Mouse (Mus musculus) liver, embryonic 16.5 days (tissue): ENCODE data around the gene Olfr1496. TPM values are rescaled to one million over a fixed set of nuclear protein-coding genes. Genes with fewer than 3 reads are reported as not detected.

Experiments used
- ATAC-seq: fragments of 200-750 bp; cut with Nextera tagmentation; 2 replicates; pipeline ENCODE4 v1.8.0; 2017; ENCODE audit warnings: low read depth, mild to moderate bottlenecking, moderate number of reproducible peaks, moderate library complexity
- H3K27ac ChIP-seq: fragments of 300-500 bp; sonication (generic); 2 replicates; pipeline ENCODE4 v1.5.1; 2014; ENCODE audit warnings: mild to moderate bottlenecking, low read length
- H3K27me3 ChIP-seq: fragments of 300-500 bp; sonication (generic); 2 replicates; pipeline ENCODE4 v1.6.1; 2014; ENCODE audit warnings: low read depth, low read length, mixed read lengths; ENCODE audit not compliant: control insufficient read depth, insufficient read depth
- H3K36me3 ChIP-seq: fragments of 300-500 bp; sonication (generic); 2 replicates; pipeline ENCODE4 v1.6.1; 2014; ENCODE audit warnings: mild to moderate bottlenecking; ENCODE audit not compliant: control insufficient read depth, insufficient read depth
- H3K4me1 ChIP-seq: fragments of 300-500 bp; sonication (generic); 2 replicates; pipeline ENCODE4 v1.6.1; 2014; ENCODE audit warnings: low read depth, low read length, mixed read lengths; ENCODE audit not compliant: control insufficient read depth
- H3K4me2 ChIP-seq: fragments of 300-500 bp; sonication (generic); 2 replicates; pipeline ENCODE4 v1.6.1; 2014; ENCODE audit warnings: low read depth, low read length, mixed read lengths
- H3K4me3 ChIP-seq: fragments of 300-500 bp; sonication (generic); 2 replicates; pipeline ENCODE4 v1.5.1; 2014; ENCODE audit warnings: low read depth, mild to moderate bottlenecking, low read length
- H3K9ac ChIP-seq: fragments of 300-500 bp; sonication (generic); 2 replicates; pipeline ENCODE4 v1.6.1; 2014; ENCODE audit warnings: low read depth, low read length
- H3K9me3 ChIP-seq: fragments of 300-500 bp; sonication (generic); replicated peaks from 2 replicates; pipeline ENCODE4 v1.6.1; 2016; ENCODE audit warnings: low read length; ENCODE audit not compliant: control insufficient read depth
- WGBS: fragments of 180-500 bp; shearing (Covaris S2); extraction: QIAGEN DNeasy Blood & Tissue Kit; methylation state at CpG from one replicate; pipeline ENCODE4 v1.1.7; 2014; ENCODE audit not compliant: insufficient replicate concordance; 5-methylcytosine and 5-hydroxymethylcytosine counted together
- polyA plus RNA-seq: library from polyadenylated mRNA; unstranded; fragments of >200 nt; fragmentation: Nextera tagmentation; extraction: Ambion mirVana; gene quantifications from 2 replicates; pipeline ENCODE4 v1.2.1, GENCODE M21; 2015

Olfr1496 gene
- polyA plus RNA-seq, 1 experiment from 2014 or later, result not detected

DNA sequence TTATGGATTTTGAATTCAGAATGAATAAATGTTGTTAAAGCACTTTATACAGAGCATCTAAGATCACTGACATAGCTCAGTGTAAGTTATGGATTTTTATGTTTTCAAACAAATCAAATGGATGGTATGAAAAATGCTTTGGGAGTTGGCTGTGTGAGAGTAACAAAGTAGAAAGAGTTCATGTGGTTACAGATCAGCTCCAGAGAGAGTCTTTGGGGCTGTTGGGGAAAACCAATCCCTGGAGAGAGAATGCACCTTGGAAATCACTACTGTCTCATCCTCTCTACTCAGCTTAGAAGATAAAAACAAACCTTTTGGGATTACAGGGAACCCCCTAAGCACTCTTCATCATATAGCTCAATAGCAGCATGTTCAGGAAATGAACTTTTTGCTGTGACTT is 41.7 kb downstream of the Olfr1496 start, which contains the start of gene Olfr1499:
Olfr1499 (minus strand) TSS at position 101 of the 400 bp plus-strand sequence.
- no peak for ATAC-seq
- Histone ChIP-seq H3K36me3 (no peaks in the 10 kb centered on the region), H3K27ac (no peak within 1 kb of the TSS)

DNA sequence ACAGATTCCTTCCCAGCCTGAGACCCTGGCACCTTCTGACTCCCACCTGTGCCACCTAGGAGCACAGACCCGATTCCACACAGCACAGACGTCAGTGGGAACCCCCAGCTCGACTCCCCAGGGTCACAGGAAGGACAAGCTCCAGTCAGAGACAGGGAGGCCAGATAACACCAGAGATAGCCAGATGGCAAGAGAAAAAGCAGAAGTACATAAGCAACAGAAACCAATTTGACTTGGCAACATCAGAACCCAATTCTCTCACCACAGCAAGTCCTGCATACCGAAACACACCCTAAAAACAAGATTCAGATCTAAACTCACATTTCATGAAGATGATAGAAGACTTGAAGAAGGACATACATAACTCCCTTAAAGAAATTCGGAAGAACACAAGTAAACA is 43.2 kb downstream of the Olfr1496 start:
- Histone ChIP-seq H3K27me3 (no peaks in the 10 kb centered on the region), H3K4me1 (no peaks in the 10 kb centered on the region), H3K4me2 (no peak overlapping the region), H3K27ac (no peak overlapping the region), H3K9ac (no peak overlapping the region), H3K9me3 (no peaks in the 10 kb centered on the region), H3K36me3 (no peaks in the 10 kb centered on the region), H3K4me3 (no peak overlapping the region)
- 21% methylated on average over 5 of the region's 5 CpGs for WGBS
- no peak for ATAC-seq

More for the DNA sequence above, 41.7 kb downstream of the Olfr1496 start, which contains the start of gene Olfr1499:
- H3K4me3 ChIP-seq, result no peak within 1 kb of the TSS
- H3K4me2 ChIP-seq, result no peak within 1 kb of the TSS
- H3K27me3 ChIP-seq, result no peaks in the 10 kb centered on the region
- no peaks in the 10 kb centered on the region for H3K9me3 ChIP-seq
- no peak within 1 kb of the TSS for H3K9ac ChIP-seq
- H3K4me1 ChIP-seq, result no peaks in the 10 kb centered on the region

- ATAC-seq, result no peak
- Histone ChIP-seq H3K9me3 (no peaks in the 10 kb centered on the region), H3K4me2 (no peak overlapping the region), H3K4me3 (no peak overlapping the region), H3K27ac (no peak overlapping the region), H3K9ac (no peak overlapping the region), H3K36me3 (no peaks in the 10 kb centered on the region), H3K27me3 (no peaks in the 10 kb centered on the region), H3K4me1 (no peaks in the 10 kb centered on the region)
- WGBS, result 45% methylated on average over 3 of the region's 3 CpGs
Measured at GRCm38 (mm10) chr19:13828447-13828846, 50.8 kb downstream of the Olfr1496 start.

DNA sequence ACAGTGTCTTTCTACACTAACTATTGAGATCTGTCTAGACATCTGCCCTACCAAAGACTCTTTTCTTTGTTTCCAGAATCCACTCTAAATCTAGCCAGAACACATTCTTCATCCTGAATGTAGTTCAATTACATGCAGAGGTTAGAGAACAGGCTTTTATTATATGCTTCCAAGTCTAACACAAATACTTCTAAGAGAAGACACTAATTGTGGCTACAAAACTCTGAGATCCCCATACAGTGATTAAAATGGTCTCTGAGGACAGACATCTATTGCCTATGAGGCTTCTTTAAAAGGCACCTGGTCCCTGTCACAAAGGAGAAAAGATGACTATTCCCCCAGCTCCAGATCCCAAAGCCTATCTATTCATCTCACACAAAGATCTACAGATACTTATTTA is 52.7 kb downstream of the Olfr1496 start, which contains the start of gene Olfr1500:
Olfr1500 (minus strand) TSS at position 101 of the 400 bp plus-strand sequence.
- no peak for ATAC-seq
- no peaks in the 10 kb centered on the region for H3K36me3 ChIP-seq
- no peak within 1 kb of the TSS for H3K9ac ChIP-seq

More for the DNA sequence above, 52.7 kb downstream of the Olfr1496 start, which contains the start of gene Olfr1500:
- Histone ChIP-seq H3K27me3 (no peaks in the 10 kb centered on the region), H3K4me3 (no peak within 1 kb of the TSS), H3K4me1 (no peaks in the 10 kb centered on the region), H3K4me2 (no peak within 1 kb of the TSS), H3K9me3 (no peaks in the 10 kb centered on the region), H3K27ac (no peak within 1 kb of the TSS)

Other genes with a start within 250 kb of the Olfr1496 start
- gene Olfr1480, start 250.0 kb upstream of the Olfr1496 start, polyA plus RNA-seq, result not detected in 2 replicates
- gene Olfr1484, start 194.4 kb upstream of the Olfr1496 start, polyA plus RNA-seq, result not detected in 2 replicates
- not detected in 2 replicates for gene Olfr1487, start 160.5 kb upstream of the Olfr1496 start, polyA plus RNA-seq
- not detected in 2 replicates for gene Olfr1489, start 146.3 kb upstream of the Olfr1496 start, polyA plus RNA-seq
- not detected in 2 replicates for gene Olfr1490, start 126.8 kb upstream of the Olfr1496 start, polyA plus RNA-seq
- gene Olfr1491, start 80.6 kb upstream of the Olfr1496 start, polyA plus RNA-seq, result not detected in 2 replicates
- gene Olfr1493-ps1, start 54.6 kb upstream of the Olfr1496 start, polyA plus RNA-seq, result not detected in 2 replicates
- gene Olfr1494, start 38.1 kb upstream of the Olfr1496 start, polyA plus RNA-seq, result not detected in 2 replicates
- gene Olfr1495, start 13.3 kb upstream of the Olfr1496 start, polyA plus RNA-seq, result not detected in 2 replicates
- gene Olfr1497, start 20.3 kb downstream of the Olfr1496 start, polyA plus RNA-seq, result not detected in 2 replicates
- not detected in 2 replicates for gene Olfr1499, start 41.6 kb downstream of the Olfr1496 start, polyA plus RNA-seq
- not detected in 2 replicates for gene Olfr1500, start 52.6 kb downstream of the Olfr1496 start, polyA plus RNA-seq
- gene Olfr1501, start 72.8 kb downstream of the Olfr1496 start, polyA plus RNA-seq, result not detected in 2 replicates
- not detected in 2 replicates for gene Olfr1502, start 83.9 kb downstream of the Olfr1496 start, polyA plus RNA-seq
- gene Olfr1504, start 120.0 kb downstream of the Olfr1496 start, polyA plus RNA-seq, result not detected in 2 replicates
- gene Olfr1505, start 135.7 kb downstream of the Olfr1496 start, polyA plus RNA-seq, result not detected in 2 replicates